15 mouse cellular contexts compared by ENCODE assay signal in genomic region chr17:31223835-31224234, GRCm38 (mm10). TPM values are rescaled to one million over a fixed set of nuclear protein-coding genes. Genes with fewer than 3 reads are reported as not detected.
A peak's percentile ranks its signal among the peaks of the same experiment; 100 is the strongest.
DNase-seq lines count a peak whose midpoint lies in the region; ATAC-seq and TF ChIP-seq lines count a peak whose summit lies in the region.
"Had no signal": no experiment of that assay in that cellular context is flagged by ENCODE, and none has a peak within 500 bp of the region (broad histone marks: within the 10 kb centered on the region; RNA-seq: fewer than 3 reads in every experiment).

No protein-coding gene starts in this region.

- no peak overlapping the region for H3K4me3 ChIP-seq in kidney, embryonic 15.5 days (replicated peaks)
- no peak overlapping the region for H3K4me3 ChIP-seq in macrophage (ENCODE audit: inconsistent target)
- H3K4me3 ChIP-seq in midbrain, embryonic 11.5 days (ENCODE audit: low read depth, low read length) = no peak overlapping the region
- H3K4me3 ChIP-seq in intestine, postnatal 0 days (ENCODE audit: low read depth, low read length) = no peak overlapping the region
- H3K4me3 ChIP-seq in forebrain, postnatal 0 days (ENCODE audit: low read depth, low read length) = no peak overlapping the region
- H3K4me3 ChIP-seq: embryonic facial prominence, embryonic 15.5 days had no signal

- H3K9me3 ChIP-seq in kidney, embryonic 15.5 days (replicated peaks) = no peaks in the 10 kb centered on the region
- H3K9me3 ChIP-seq in midbrain, embryonic 11.5 days (ENCODE audit: control insufficient read depth, low read length) = no peaks in the 10 kb centered on the region
- no peaks in the 10 kb centered on the region for H3K9me3 ChIP-seq in intestine, postnatal 0 days (ENCODE audit: control insufficient read depth)
- H3K9me3 ChIP-seq in forebrain, postnatal 0 days (ENCODE audit: low read length) = no peaks in the 10 kb centered on the region
- H3K9me3 ChIP-seq: embryonic facial prominence, embryonic 15.5 days had no signal

- peaks cover 10% of the 10 kb centered on the region; the same call in 1 of the 2 replicates for H3K4me1 ChIP-seq in kidney, embryonic 15.5 days
- H3K4me1 ChIP-seq in midbrain, embryonic 11.5 days (ENCODE audit: control insufficient read depth, insufficient read depth, low read length) = no peaks in the 10 kb centered on the region
- no peaks in the 10 kb centered on the region for H3K4me1 ChIP-seq in intestine, postnatal 0 days (replicated peaks; ENCODE audit: control insufficient read depth, insufficient read depth, low read length)
- H3K4me1 ChIP-seq in forebrain, postnatal 0 days (ENCODE audit: insufficient read depth) = no peaks in the 10 kb centered on the region
- H3K4me1 ChIP-seq: embryonic facial prominence, embryonic 15.5 days had no signal

- no peak for TF ChIP-seq CTCF in intestine, postnatal 0 days (IDR thresholded peaks at IDR 0.05; ENCODE audit: low read depth)
- TF ChIP-seq CTCF in forebrain, postnatal 0 days (IDR thresholded peaks at IDR 0.05; ENCODE audit: low read depth) = no peak

- no peaks in the 10 kb centered on the region for H3K36me3 ChIP-seq in kidney, embryonic 15.5 days
- no peaks in the 10 kb centered on the region for H3K36me3 ChIP-seq in macrophage (ENCODE audit: inconsistent target)
- no peaks in the 10 kb centered on the region for H3K36me3 ChIP-seq in midbrain, embryonic 11.5 days (ENCODE audit: control insufficient read depth, insufficient read depth, low read length)
- no peaks in the 10 kb centered on the region for H3K36me3 ChIP-seq in intestine, postnatal 0 days (ENCODE audit: control insufficient read depth, insufficient read depth)
- no peaks in the 10 kb centered on the region for H3K36me3 ChIP-seq in forebrain, postnatal 0 days (ENCODE audit: insufficient read depth)
- H3K36me3 ChIP-seq: embryonic facial prominence, embryonic 15.5 days had no signal

- DNase-seq in kidney, postnatal 14 days = peak; percentile 12
- peak; percentile 58 to 73 for DNase-seq in thymus, postnatal 36 days
- DNase-seq in midbrain, embryonic 11.5 days (ENCODE audit: low spot score, missing footprints) = no peak
- DNase-seq in forebrain, postnatal 0 days = no peak
- DNase-seq: heart, postnatal 14 days had no signal

- WGBS in kidney, embryonic 15.5 days = 52% methylated on average over 7 of the region's 7 CpGs
- 21% methylated on average over 7 of the region's 7 CpGs for WGBS in macrophage (ENCODE audit: missing documents)
- 76% methylated on average over 7 of the region's 7 CpGs for WGBS in midbrain, embryonic 11.5 days
- 54% methylated on average over 7 of the region's 7 CpGs for WGBS in intestine, postnatal 0 days
- 77% methylated on average over 7 of the region's 7 CpGs for WGBS in forebrain, postnatal 0 days

- no peak for ATAC-seq in kidney, embryonic 15.5 days (replicated peaks; ENCODE audit: low FRiP score)
- peak; percentile 85 for ATAC-seq in granulocyte monocyte progenitor cell, adult 5-6 weeks (replicated peaks; ENCODE audit: poor library complexity, severe bottlenecking)
- ATAC-seq in midbrain, embryonic 11.5 days (ENCODE audit: low FRiP score) = no peak
- no peak for ATAC-seq in intestine, postnatal 0 days
- no peak for ATAC-seq in forebrain, postnatal 0 days

- no peaks in the 10 kb centered on the region for H3K79me2 ChIP-seq in macrophage (ENCODE audit: inconsistent target)

- H3K27me3 ChIP-seq in kidney, embryonic 15.5 days = no peaks in the 10 kb centered on the region
- H3K27me3 ChIP-seq in midbrain, embryonic 11.5 days (ENCODE audit: control insufficient read depth, insufficient read depth, low read length) = no peaks in the 10 kb centered on the region
- H3K27me3 ChIP-seq in intestine, postnatal 0 days (replicated peaks; ENCODE audit: control insufficient read depth, insufficient read depth, low read length) = no peaks in the 10 kb centered on the region
- no peaks in the 10 kb centered on the region for H3K27me3 ChIP-seq in forebrain, postnatal 0 days (ENCODE audit: insufficient read depth, low read length)
- H3K27me3 ChIP-seq: embryonic facial prominence, embryonic 15.5 days had no signal

- H3K27ac ChIP-seq in kidney, embryonic 15.5 days = no peak overlapping the region
- H3K27ac ChIP-seq in macrophage = peak overlapping the region; percentile 14
- H3K27ac ChIP-seq in midbrain, embryonic 11.5 days (ENCODE audit: low read depth, low read length) = no peak overlapping the region
- no peak overlapping the region for H3K27ac ChIP-seq in intestine, postnatal 0 days (ENCODE audit: low read depth, low read length)
- H3K27ac ChIP-seq in forebrain, postnatal 0 days (ENCODE audit: low read depth, low read length) = no peak overlapping the region
- H3K27ac ChIP-seq: embryonic facial prominence, embryonic 15.5 days had no signal

- no peak overlapping the region for H3K4me2 ChIP-seq in kidney, embryonic 15.5 days
- H3K4me2 ChIP-seq in midbrain, embryonic 11.5 days = no peak overlapping the region
- no peak overlapping the region for H3K4me2 ChIP-seq in intestine, postnatal 0 days (replicated peaks; ENCODE audit: low read depth)
- H3K4me2 ChIP-seq in forebrain, postnatal 0 days (ENCODE audit: low read depth) = no peak overlapping the region
- H3K4me2 ChIP-seq: embryonic facial prominence, embryonic 15.5 days had no signal

- no peak overlapping the region for H3K9ac ChIP-seq in kidney, embryonic 15.5 days
- H3K9ac ChIP-seq in midbrain, embryonic 11.5 days (ENCODE audit: low read length) = no peak overlapping the region
- H3K9ac ChIP-seq in intestine, postnatal 0 days (ENCODE audit: low read depth, low read length) = no peak overlapping the region
- H3K9ac ChIP-seq in forebrain, postnatal 0 days = no peak overlapping the region
- H3K9ac ChIP-seq: embryonic facial prominence, embryonic 15.5 days had no signal

RNA-seq across cellular contexts. Expression of gene Ubash3a, which starts 16.2 kb away (rescaled TPM):
- polyA plus RNA-seq in kidney, embryonic 15.5 days (2015; fragmentation: Nextera tagmentation; extraction: Ambion mirVana) = 0.18 and 0.23 TPM in 2 replicates
- total RNA-seq in granulocyte monocyte progenitor cell, adult 5-6 weeks (2014; fragmentation: Nextera tagmentation) = 36.4 and 50.2 TPM in 2 replicates
- total RNA-seq in granulocyte monocyte progenitor cell, adult 5-6 weeks (2017) = 35.5 and 39.5 TPM in 2 replicates
- total RNA-seq in macrophage (2018; cell fraction: chromatin; rRNA removed) = not detected
- total RNA-seq in macrophage (2018; cell fraction: cytosol; rRNA removed) = under 1 TPM in 3 of 26 experiments, not detected in 23; 0.04 to 0.14 (median 0.10) TPM
- total RNA-seq in macrophage (2018; cell fraction: nucleus; rRNA removed) = 1 to 10 TPM in 1 of 26 experiments, under 1 TPM in 1, not detected in 24; 0.37 to 1.0 TPM
- polyA plus RNA-seq in macrophage (2018) = 0.04 to 0.24 TPM in 2 of 3 replicates, not detected in the other
- 0.59 TPM in 1 of 2 replicates, not detected in the other for polyA plus RNA-seq in midbrain, embryonic 11.5 days (2014; fragmentation: Nextera tagmentation; extraction: Ambion mirVana)
- polyA plus RNA-seq in intestine, postnatal 0 days (2015; fragmentation: Nextera tagmentation; extraction: Ambion mirVana) = not detected in 2 replicates
- total RNA-seq in forebrain, postnatal 0 days (2014; rRNA removed) = 0.14 and 0.54 TPM in 2 replicates
- polyA plus RNA-seq in forebrain, postnatal 0 days (2015; fragmentation: Nextera tagmentation; extraction: Ambion mirVana) = not detected in 2 replicates
- total RNA-seq: gastrocnemius, adult 8-10 months had no signal

RNA-seq across cellular contexts. Expression of gene Tmprss3, which starts 25.1 kb away (rescaled TPM):
- not detected in 2 replicates for polyA plus RNA-seq in kidney, embryonic 15.5 days (2015; fragmentation: Nextera tagmentation; extraction: Ambion mirVana)
- 13.1 and 18.0 TPM in 2 replicates for total RNA-seq in granulocyte monocyte progenitor cell, adult 5-6 weeks (2014; fragmentation: Nextera tagmentation)
- total RNA-seq in granulocyte monocyte progenitor cell, adult 5-6 weeks (2017) = 2.6 and 3.7 TPM in 2 replicates
- total RNA-seq in macrophage (2018; cell fraction: chromatin; rRNA removed) = not detected
- total RNA-seq in macrophage (2018; cell fraction: cytosol; rRNA removed) = under 1 TPM in 2 of 26 experiments, not detected in 24; 0.04 to 0.05 TPM
- under 1 TPM in 3 of 26 experiments, not detected in 23; 0.22 to 0.28 (median 0.25) TPM for total RNA-seq in macrophage (2018; cell fraction: nucleus; rRNA removed)
- polyA plus RNA-seq in macrophage (2018) = not detected in 3 replicates
- 0.10 and 0.16 TPM in 2 replicates for polyA plus RNA-seq in midbrain, embryonic 11.5 days (2014; fragmentation: Nextera tagmentation; extraction: Ambion mirVana)
- 0.04 and 0.05 TPM in 2 replicates for polyA plus RNA-seq in intestine, postnatal 0 days (2015; fragmentation: Nextera tagmentation; extraction: Ambion mirVana)
- total RNA-seq in forebrain, postnatal 0 days (2014; rRNA removed) = not detected in 2 replicates
- polyA plus RNA-seq in forebrain, postnatal 0 days (2015; fragmentation: Nextera tagmentation; extraction: Ambion mirVana) = not detected in 2 replicates
- total RNA-seq: gastrocnemius, adult 8-10 months; heart, postnatal 14 days had no signal
- polyA plus RNA-seq: brain, embryonic 14.5 days; kidney, embryonic 14.5 days; limb, embryonic 11.5 days; neural tube, embryonic 11.5 days had no signal

RNA-seq across cellular contexts. Expression of gene Rsph1, which starts 53.3 kb away (rescaled TPM):
- 2.0 and 2.4 TPM in 2 replicates for polyA plus RNA-seq in kidney, embryonic 15.5 days (2015; fragmentation: Nextera tagmentation; extraction: Ambion mirVana)
- 3.6 TPM in 1 of 2 replicates, not detected in the other for total RNA-seq in granulocyte monocyte progenitor cell, adult 5-6 weeks (2014; fragmentation: Nextera tagmentation)
- total RNA-seq in granulocyte monocyte progenitor cell, adult 5-6 weeks (2017) = 0.88 and 1.2 TPM in 2 replicates
- total RNA-seq in macrophage (2018; cell fraction: chromatin; rRNA removed) = not detected
- total RNA-seq in macrophage (2018; cell fraction: cytosol; rRNA removed) = under 1 TPM in 16 of 26 experiments, not detected in 10; 0.14 to 0.65 (median 0.35) TPM
- not detected for total RNA-seq in macrophage (2018; cell fraction: nucleus; rRNA removed)
- 0.33 to 0.92 TPM (median 0.59 TPM) in 3 replicates for polyA plus RNA-seq in macrophage (2018)
- polyA plus RNA-seq in midbrain, embryonic 11.5 days (2014; fragmentation: Nextera tagmentation; extraction: Ambion mirVana) = 0.63 and 1.7 TPM in 2 replicates
- polyA plus RNA-seq in intestine, postnatal 0 days (2015; fragmentation: Nextera tagmentation; extraction: Ambion mirVana) = 0.54 and 0.66 TPM in 2 replicates
- 2.8 and 6.0 TPM in 2 replicates for total RNA-seq in forebrain, postnatal 0 days (2014; rRNA removed)
- polyA plus RNA-seq in forebrain, postnatal 0 days (2015; fragmentation: Nextera tagmentation; extraction: Ambion mirVana) = 6.9 and 11.3 TPM in 2 replicates

RNA-seq across cellular contexts. Expression of gene Tff1, which starts 58.8 kb away (rescaled TPM):
- 0.32 and 0.57 TPM in 2 replicates for polyA plus RNA-seq in kidney, embryonic 15.5 days (2015; fragmentation: Nextera tagmentation; extraction: Ambion mirVana)
- total RNA-seq in granulocyte monocyte progenitor cell, adult 5-6 weeks (2014; fragmentation: Nextera tagmentation) = not detected in 2 replicates
- total RNA-seq in granulocyte monocyte progenitor cell, adult 5-6 weeks (2017) = not detected in 2 replicates
- total RNA-seq in macrophage (2018; cell fraction: chromatin; rRNA removed) = not detected
- total RNA-seq in macrophage (2018; cell fraction: cytosol; rRNA removed) = not detected
- not detected for total RNA-seq in macrophage (2018; cell fraction: nucleus; rRNA removed)
- polyA plus RNA-seq in macrophage (2018) = not detected in 3 replicates
- not detected in 2 replicates for polyA plus RNA-seq in midbrain, embryonic 11.5 days (2014; fragmentation: Nextera tagmentation; extraction: Ambion mirVana)
- polyA plus RNA-seq in intestine, postnatal 0 days (2015; fragmentation: Nextera tagmentation; extraction: Ambion mirVana) = 39.4 and 174 TPM in 2 replicates
- not detected in 2 replicates for total RNA-seq in forebrain, postnatal 0 days (2014; rRNA removed)
- polyA plus RNA-seq in forebrain, postnatal 0 days (2015; fragmentation: Nextera tagmentation; extraction: Ambion mirVana) = not detected in 2 replicates
- total RNA-seq: gastrocnemius, adult 8-10 months; heart, postnatal 14 days had no signal
- polyA plus RNA-seq: brain, embryonic 14.5 days; embryonic facial prominence, embryonic 15.5 days; kidney, embryonic 14.5 days; limb, embryonic 11.5 days; neural tube, embryonic 11.5 days had no signal

Comparison
In these comparisons a context has a peak if more than half of its experiments do, and no peak if none do; other contexts are left out.
1. DNase-seq: peak in kidney, postnatal 14 days (single experiment) and thymus, postnatal 36 days (2 of 2); none in midbrain, embryonic 11.5 days (single experiment) and forebrain, postnatal 0 days (single experiment).